Mouse (Mus musculus): ENCODE measurements around the gene Acot6. TPM values are rescaled to one million over a fixed set of nuclear protein-coding genes. Genes with fewer than 3 reads are reported as not detected.

The Acot6 gene
- polyA plus RNA-seq, 1 experiment from 2014 or later, result 1.5 TPM

Other genes with a start within 250 kb of the Acot6 start
- gene Numb, start 178.7 kb upstream of the Acot6 start, polyA plus RNA-seq (2014; fragmentation: Nextera tagmentation; extraction: Ambion mirVana), result 13.0 and 20.6 TPM in 2 replicates
- 11.5 and 11.7 TPM in 2 replicates for gene Riox1, start 150.0 kb upstream of the Acot6 start, polyA plus RNA-seq (2014; fragmentation: Nextera tagmentation; extraction: Ambion mirVana)
- not detected in 2 replicates for gene Heatr4, start 115.8 kb upstream of the Acot6 start, polyA plus RNA-seq (2014; fragmentation: Nextera tagmentation; extraction: Ambion mirVana)
- gene Acot2, start 112.8 kb upstream of the Acot6 start, polyA plus RNA-seq (2014; fragmentation: Nextera tagmentation; extraction: Ambion mirVana), result 8.8 and 9.2 TPM in 2 replicates
- 98.3 and 108 TPM in 2 replicates for gene Acot1, start 91.2 kb upstream of the Acot6 start, polyA plus RNA-seq (2014; fragmentation: Nextera tagmentation; extraction: Ambion mirVana)
- gene Acot4, start 62.3 kb upstream of the Acot6 start, polyA plus RNA-seq (2014; fragmentation: Nextera tagmentation; extraction: Ambion mirVana), result 0.18 and 0.62 TPM in 2 replicates
- gene Gm49366, start 61.7 kb upstream of the Acot6 start, polyA plus RNA-seq (2014; fragmentation: Nextera tagmentation; extraction: Ambion mirVana), result not detected in 2 replicates
- gene Acot3, start 48.5 kb upstream of the Acot6 start, polyA plus RNA-seq (2014; fragmentation: Nextera tagmentation; extraction: Ambion mirVana), result 0.88 and 1.2 TPM in 2 replicates
- not detected in 2 replicates for gene Acot5, start 31.3 kb upstream of the Acot6 start, polyA plus RNA-seq (2014; fragmentation: Nextera tagmentation; extraction: Ambion mirVana)
- gene Dnal1, start 13.7 kb downstream of the Acot6 start, polyA plus RNA-seq (2014; fragmentation: Nextera tagmentation; extraction: Ambion mirVana), result 7.0 and 7.8 TPM in 2 replicates
- gene Pnma1, start 47.8 kb downstream of the Acot6 start, polyA plus RNA-seq (2014; fragmentation: Nextera tagmentation; extraction: Ambion mirVana), result 5.4 and 6.2 TPM in 2 replicates
- gene Elmsan1, start 118.2 kb downstream of the Acot6 start, polyA plus RNA-seq (2014; fragmentation: Nextera tagmentation; extraction: Ambion mirVana), result 2.7 and 4.3 TPM in 2 replicates
- 14.0 and 14.4 TPM in 2 replicates for gene Ptgr2, start 184.6 kb downstream of the Acot6 start, polyA plus RNA-seq (2014; fragmentation: Nextera tagmentation; extraction: Ambion mirVana)
- 62.9 and 79.8 TPM in 2 replicates for gene Zfp410, start 216.2 kb downstream of the Acot6 start, polyA plus RNA-seq (2014; fragmentation: Nextera tagmentation; extraction: Ambion mirVana)